Mouse (Mus musculus): ENCODE results near the gene Cx3cr1.

GRCm38 (mm10) chr9:119913087-119913838 lies 156.4 kb downstream of the Cx3cr1 start:
- peak; percentile 58 for TF ChIP-seq CTCF (IDR thresholded peaks at IDR 0.05)
- TF ChIP-seq EP300 (IDR thresholded peaks at IDR 0.05): no peak

Data from lung, postnatal 0 days (tissue).